Mouse (Mus musculus): ENCODE data around the gene Cox8a. TPM values are rescaled to one million over a fixed set of nuclear protein-coding genes. Genes with fewer than 3 reads are reported as not detected.

Gene Cox8a
- polyA plus RNA-seq, 1 experiment from 2014 or later = 824 TPM

GRCm38 (mm10) chr19:7168423-7168822 lies 49.0 kb downstream of the Cox8a start:
- H3K27me3 ChIP-seq = peaks cover 57% of the 10 kb centered on the region
- 45% methylated on average over 2 of the region's 2 CpGs for WGBS
- H3K36me3 ChIP-seq = no peaks in the 10 kb centered on the region
- no peak overlapping the region for H3K9ac ChIP-seq
- H3K4me3 ChIP-seq = no peak overlapping the region
- peaks cover 41% of the 10 kb centered on the region for H3K4me1 ChIP-seq
- ATAC-seq (ENCODE audit: insufficient number of reproducible peaks, insufficient read depth, low FRiP score, low TSS enrichment) = no peak
- no peaks in the 10 kb centered on the region for H3K9me3 ChIP-seq
- no peak overlapping the region for H3K27ac ChIP-seq
- H3K4me2 ChIP-seq (replicated peaks) = no peak overlapping the region

- no peak for ATAC-seq (ENCODE audit: insufficient number of reproducible peaks, insufficient read depth, low FRiP score, low TSS enrichment)
- H3K9ac ChIP-seq = no peak overlapping the region
- no peaks in the 10 kb centered on the region for H3K9me3 ChIP-seq
- H3K4me1 ChIP-seq = peaks cover 35% of the 10 kb centered on the region
- no peak overlapping the region for H3K4me3 ChIP-seq
- H3K4me2 ChIP-seq (replicated peaks) = no peak overlapping the region
- peaks cover 72% of the 10 kb centered on the region for H3K27me3 ChIP-seq
- WGBS = 8% methylated on average over 6 of the region's 6 CpGs
- no peaks in the 10 kb centered on the region for H3K36me3 ChIP-seq
- H3K27ac ChIP-seq = no peak overlapping the region
Measured at GRCm38 (mm10) chr19:7166767-7167166, 50.6 kb downstream of the Cox8a start.

- ATAC-seq (ENCODE audit: insufficient number of reproducible peaks, insufficient read depth, low FRiP score, low TSS enrichment) = no peak
- WGBS = 4% methylated on average over 15 of the region's 15 CpGs
- H3K9ac ChIP-seq = peak overlapping the region; percentile 76
- H3K9me3 ChIP-seq = no peaks in the 10 kb centered on the region
- peaks cover 32% of the 10 kb centered on the region for H3K4me1 ChIP-seq
- H3K36me3 ChIP-seq = no peaks in the 10 kb centered on the region
- H3K27ac ChIP-seq = no peak overlapping the region
- peaks cover 75% of the 10 kb centered on the region for H3K27me3 ChIP-seq
- peak overlapping the region; percentile 98 for H3K4me2 ChIP-seq (replicated peaks)
- peak overlapping the region; percentile 69 for H3K4me3 ChIP-seq
Measured at GRCm38 (mm10) chr19:7166200-7166711, 51.2 kb downstream of the Cox8a start.

GRCm38 (mm10) chr19:7165509-7166199 lies 51.8 kb downstream of the Cox8a start:
- H3K9me3 ChIP-seq = no peaks in the 10 kb centered on the region
- WGBS = under 1% methylated on average over 54 of the region's 105 CpGs
- no peak for ATAC-seq (ENCODE audit: insufficient number of reproducible peaks, insufficient read depth, low FRiP score, low TSS enrichment)
- H3K36me3 ChIP-seq = no peaks in the 10 kb centered on the region
- H3K27me3 ChIP-seq = peaks cover 78% of the 10 kb centered on the region
- H3K4me1 ChIP-seq = peaks cover 29% of the 10 kb centered on the region
- H3K27ac ChIP-seq = peak overlapping the region; percentile 18; the same call in 1 of the 2 replicates
- peak overlapping the region; percentile 98 for H3K4me2 ChIP-seq (replicated peaks)
- H3K9ac ChIP-seq = peak overlapping the region; percentile 76
- H3K4me3 ChIP-seq = peak overlapping the region; percentile 69

Other genes starting within 250 kb of the Cox8a start
- 255 and 291 TPM in 2 replicates for gene Ppp1r14b, start 242.6 kb downstream of the Cox8a start, polyA plus RNA-seq (2016; fragmentation: Nextera tagmentation; extraction: Ambion mirVana)
- 47.4 and 48.7 TPM in 2 replicates for gene Plcb3, start 241.1 kb downstream of the Cox8a start, polyA plus RNA-seq (2016; fragmentation: Nextera tagmentation; extraction: Ambion mirVana)
- gene Fkbp2, start 237.1 kb downstream of the Cox8a start, polyA plus RNA-seq (2016; fragmentation: Nextera tagmentation; extraction: Ambion mirVana) = 76.2 and 77.9 TPM in 2 replicates
- 53.3 and 57.5 TPM in 2 replicates for gene Vegfb, start 230.0 kb downstream of the Cox8a start, polyA plus RNA-seq (2016; fragmentation: Nextera tagmentation; extraction: Ambion mirVana)
- 22.5 and 23.1 TPM in 2 replicates for gene Dnajc4, start 225.0 kb downstream of the Cox8a start, polyA plus RNA-seq (2016; fragmentation: Nextera tagmentation; extraction: Ambion mirVana)
- 20.5 and 25.0 TPM in 2 replicates for gene Nudt22, start 221.5 kb downstream of the Cox8a start, polyA plus RNA-seq (2016; fragmentation: Nextera tagmentation; extraction: Ambion mirVana)
- gene Trpt1, start 221.5 kb downstream of the Cox8a start, polyA plus RNA-seq (2016; fragmentation: Nextera tagmentation; extraction: Ambion mirVana) = 10.8 and 11.7 TPM in 2 replicates
- gene Fermt3, start 198.1 kb downstream of the Cox8a start, polyA plus RNA-seq (2016; fragmentation: Nextera tagmentation; extraction: Ambion mirVana) = 6.5 and 7.2 TPM in 2 replicates
- 273 and 275 TPM in 2 replicates for gene Stip1, start 177.6 kb downstream of the Cox8a start, polyA plus RNA-seq (2016; fragmentation: Nextera tagmentation; extraction: Ambion mirVana)
- 11.3 and 12.2 TPM in 2 replicates for gene Macrod1, start 160.8 kb downstream of the Cox8a start, polyA plus RNA-seq (2016; fragmentation: Nextera tagmentation; extraction: Ambion mirVana)
- 6.6 and 6.8 TPM in 2 replicates for gene Flrt1, start 111.9 kb downstream of the Cox8a start, polyA plus RNA-seq (2016; fragmentation: Nextera tagmentation; extraction: Ambion mirVana)
- gene Otub1, start 11.3 kb downstream of the Cox8a start, polyA plus RNA-seq (2016; fragmentation: Nextera tagmentation; extraction: Ambion mirVana) = 234 and 242 TPM in 2 replicates
- gene Naa40, start 23.6 kb upstream of the Cox8a start, polyA plus RNA-seq (2016; fragmentation: Nextera tagmentation; extraction: Ambion mirVana) = 71.8 and 72.2 TPM in 2 replicates
- gene Rcor2, start 49.7 kb upstream of the Cox8a start, polyA plus RNA-seq (2016; fragmentation: Nextera tagmentation; extraction: Ambion mirVana) = 40.8 and 43.5 TPM in 2 replicates
- 61.2 and 62.8 TPM in 2 replicates for gene Mark2, start 124.2 kb upstream of the Cox8a start, polyA plus RNA-seq (2016; fragmentation: Nextera tagmentation; extraction: Ambion mirVana)
- 40.3 and 46.1 TPM in 2 replicates for gene Spindoc, start 165.4 kb upstream of the Cox8a start, polyA plus RNA-seq (2016; fragmentation: Nextera tagmentation; extraction: Ambion mirVana)
- 12.5 and 13.3 TPM in 2 replicates for gene 2700081O15Rik, start 200.0 kb upstream of the Cox8a start, polyA plus RNA-seq (2016; fragmentation: Nextera tagmentation; extraction: Ambion mirVana)

Measured in embryonic facial prominence, embryonic 12.5 days (tissue).